Mouse (Mus musculus) lung, embryonic 14.5 days (tissue): Measurements from ENCODE around the gene Prkch. TPM values are rescaled to one million over a fixed set of nuclear protein-coding genes. Genes with fewer than 3 reads are reported as not detected.

Experiments used
- ATAC-seq: fragments of 200-750 bp; cut with Nextera tagmentation; 2 replicates; pipeline ENCODE4 v1.8.0; 2017; ENCODE audit warnings: mild to moderate bottlenecking, moderate TSS enrichment, moderate library complexity; ENCODE audit not compliant: insufficient read depth
- DNase-seq: peaks from one replicate; pipeline ENCODE4 v3.0.0-alpha.2; 2015
- H3K27ac ChIP-seq: fragments of 300-500 bp; sonication (generic); 2 replicates; pipeline ENCODE4 v1.5.1; 2014; ENCODE audit warnings: low read depth, mild to moderate bottlenecking, moderate library complexity
- H3K27me3 ChIP-seq: fragments of 300-500 bp; sonication (generic); 2 replicates; pipeline ENCODE4 v1.6.1; 2014; ENCODE audit warnings: low read length, control low read depth; ENCODE audit not compliant: insufficient read depth
- H3K36me3 ChIP-seq: fragments of 300-500 bp; sonication (generic); 2 replicates; pipeline ENCODE4 v1.6.1; 2014; ENCODE audit warnings: control low read depth; ENCODE audit not compliant: insufficient read depth
- H3K4me1 ChIP-seq: fragments of 300-500 bp; sonication (generic); 2 replicates; pipeline ENCODE4 v1.6.1; 2014; ENCODE audit warnings: antibody characterized with exemption, control low read depth; ENCODE audit not compliant: insufficient read depth
- H3K4me2 ChIP-seq: fragments of 300-500 bp; sonication (generic); 2 replicates; pipeline ENCODE4 v1.6.1; 2014; ENCODE audit warnings: mild to moderate bottlenecking
- H3K4me3 ChIP-seq: fragments of 300-500 bp; sonication (generic); 2 replicates; pipeline ENCODE4 v1.5.1; 2014; ENCODE audit warnings: low read depth, low read length
- H3K9ac ChIP-seq: fragments of 300-500 bp; sonication (generic); 2 replicates; pipeline ENCODE4 v1.6.1; 2014
- H3K9me3 ChIP-seq: fragments of 300-500 bp; sonication (generic); 2 replicates; pipeline ENCODE4 v1.6.1; 2016; ENCODE audit warnings: low read depth, low read length, control low read depth
- CTCF ChIP-seq: IDR thresholded peaks from 2 replicates; pipeline ENCODE4 v1.5.1; 2016; ENCODE audit warnings: antibody characterized with exemption, low read depth
- WGBS: fragments of 180-500 bp; shearing (Covaris S2); extraction: QIAGEN DNeasy Blood & Tissue Kit; methylation state at CpG from one replicate; pipeline ENCODE4 v1.1.7; 2014; 5-methylcytosine and 5-hydroxymethylcytosine counted together
- polyA plus RNA-seq: library from polyadenylated mRNA; unstranded; fragments of >200 nt; fragmentation: Nextera tagmentation; extraction: Ambion mirVana; gene quantifications from 2 replicates; pipeline ENCODE4 v1.2.1, GENCODE M21; 2014

Prkch gene
- polyA plus RNA-seq, 1 experiment from 2014 or later, result 18.0 TPM

GRCm38 (mm10) chr12:73779332-73780231 is 195.0 kb downstream of the Prkch start:
- no peak overlapping the region for H3K4me2 ChIP-seq

GRCm38 (mm10) chr12:73781425-73782032 is 196.9 kb downstream of the Prkch start:
- no peaks in the 10 kb centered on the region for H3K36me3 ChIP-seq
- no peak overlapping the region for H3K4me3 ChIP-seq
- DNase-seq, result no peak
- no peak overlapping the region for H3K9ac ChIP-seq
- no peak overlapping the region for H3K4me2 ChIP-seq
- WGBS, result 76% methylated on average over 6 of the region's 6 CpGs
- H3K27me3 ChIP-seq, result no peaks in the 10 kb centered on the region
- TF ChIP-seq CTCF, result no peak
- H3K9me3 ChIP-seq, result no peaks in the 10 kb centered on the region
- peaks cover 3% of the 10 kb centered on the region; the same call in 1 of the 2 replicates for H3K4me1 ChIP-seq
- H3K27ac ChIP-seq, result no peak overlapping the region
- no peak for ATAC-seq

More at GRCm38 (mm10) chr12:73779332-73780231, 195.0 kb downstream of the Prkch start:
- no peak overlapping the region for H3K27ac ChIP-seq
- no peak overlapping the region for H3K9ac ChIP-seq
- H3K36me3 ChIP-seq, result no peaks in the 10 kb centered on the region
- H3K4me3 ChIP-seq, result no peak overlapping the region
- no peak for TF ChIP-seq CTCF
- DNase-seq (no peak), ATAC-seq (no peak; the same call in 1 of the 2 replicates)
- 47% methylated on average over 13 of the region's 13 CpGs for WGBS
- H3K27me3 ChIP-seq, result no peaks in the 10 kb centered on the region
- H3K4me1 ChIP-seq, result no peaks in the 10 kb centered on the region
- H3K9me3 ChIP-seq, result no peaks in the 10 kb centered on the region

GRCm38 (mm10) chr12:73786909-73787308 is 202.3 kb downstream of the Prkch start:
- TF ChIP-seq CTCF, result no peak
- H3K36me3 ChIP-seq, result no peaks in the 10 kb centered on the region
- peaks cover 14% of the 10 kb centered on the region; the same call in 1 of the 2 replicates for H3K4me1 ChIP-seq
- H3K4me2 ChIP-seq, result no peak overlapping the region
- no peaks in the 10 kb centered on the region for H3K9me3 ChIP-seq
- DNase-seq, result peak; percentile 92
- H3K27ac ChIP-seq, result no peak overlapping the region
- peak; percentile 92 for ATAC-seq
- H3K9ac ChIP-seq, result no peak overlapping the region
- no peak overlapping the region for H3K4me3 ChIP-seq
- H3K27me3 ChIP-seq, result no peaks in the 10 kb centered on the region
- 57% methylated on average over 8 of the region's 8 CpGs for WGBS

- 25% methylated on average over 3 of the region's 3 CpGs for whole genome bisulfite sequencing
- DNase-seq, result peak; percentile 71
Observed at GRCm38 (mm10) chr12:73788850-73789249, 204.3 kb downstream of the Prkch start.

GRCm38 (mm10) chr12:73790571-73791108 is 206.0 kb downstream of the Prkch start:
- Histone ChIP-seq H3K4me3 (no peak overlapping the region), H3K9ac (no peak overlapping the region), H3K4me2 (no peak overlapping the region), H3K27me3 (no peaks in the 10 kb centered on the region), H3K9me3 (no peaks in the 10 kb centered on the region), H3K36me3 (no peaks in the 10 kb centered on the region), H3K27ac (peak overlapping the region; percentile 42; the same call in 1 of the 2 replicates), H3K4me1 (peaks cover 35% of the 10 kb centered on the region)
- peak; percentile 62 for DNase-seq
- TF ChIP-seq CTCF, result no peak
- ATAC-seq, result no peak; the same call in 1 of the 2 replicates
- 32% methylated on average over 5 of the region's 5 CpGs for WGBS

More at GRCm38 (mm10) chr12:73788850-73789249, 204.3 kb downstream of the Prkch start:
- Histone ChIP-seq H3K4me1 (peaks cover 17% of the 10 kb centered on the region), H3K36me3 (no peaks in the 10 kb centered on the region), H3K27me3 (no peaks in the 10 kb centered on the region), H3K27ac (no peak overlapping the region), H3K9ac (no peak overlapping the region), H3K4me2 (no peak overlapping the region), H3K9me3 (no peaks in the 10 kb centered on the region), H3K4me3 (no peak overlapping the region)
- peak; percentile 84 for ATAC-seq
- no peak for TF ChIP-seq CTCF

- no peak overlapping the region for H3K4me2 ChIP-seq
- no peak overlapping the region for H3K9ac ChIP-seq
- H3K4me3 ChIP-seq, result no peak overlapping the region
- no peak overlapping the region for H3K27ac ChIP-seq
- H3K4me1 ChIP-seq, result peaks cover 30% of the 10 kb centered on the region
- DNase-seq (no peak), ATAC-seq (no peak)
- 52% methylated on average over 13 of the region's 13 CpGs for WGBS
- H3K27me3 ChIP-seq, result no peaks in the 10 kb centered on the region
- TF ChIP-seq CTCF, result no peak
- no peaks in the 10 kb centered on the region for H3K9me3 ChIP-seq
- H3K36me3 ChIP-seq, result no peaks in the 10 kb centered on the region
Observed at GRCm38 (mm10) chr12:73793216-73793615, 208.6 kb downstream of the Prkch start.

GRCm38 (mm10) chr12:73793744-73794143 is 209.1 kb downstream of the Prkch start:
- H3K27ac ChIP-seq, result peak overlapping the region; percentile 76; the same call in 1 of the 2 replicates
- H3K4me2 ChIP-seq, result peak overlapping the region; percentile 36
- 0 out of 2 replicates have a peak, but pooled peaks have one; percentile 2 for TF ChIP-seq CTCF
- H3K36me3 ChIP-seq, result no peaks in the 10 kb centered on the region
- H3K9me3 ChIP-seq, result no peaks in the 10 kb centered on the region
- H3K27me3 ChIP-seq, result no peaks in the 10 kb centered on the region
- H3K4me3 ChIP-seq, result no peak overlapping the region
- H3K4me1 ChIP-seq, result peaks cover 30% of the 10 kb centered on the region
- WGBS, result 20% methylated on average over 5 of the region's 5 CpGs
- H3K9ac ChIP-seq, result no peak overlapping the region
- no peak for DNase-seq
- peak; percentile 9; the same call in 1 of the 2 replicates for ATAC-seq
